Mouse (Mus musculus) stomach, embryonic 14.5 days (tissue): Measurements from ENCODE around the gene Socs3. TPM values are rescaled to one million over a fixed set of nuclear protein-coding genes. Genes with fewer than 3 reads are reported as not detected.

Experiments
- ATAC-seq: fragments of 200-750 bp; cut with Nextera tagmentation; 2 replicates; pipeline ENCODE4 v1.8.0; 2017; ENCODE audit warnings: low read depth, moderate TSS enrichment; ENCODE audit not compliant: insufficient number of reproducible peaks, insufficient read depth, low FRiP score
- H3K27ac ChIP-seq: fragments of 300-500 bp; sonication (generic); 2 replicates; pipeline ENCODE4 v1.5.1; 2014; ENCODE audit warnings: mild to moderate bottlenecking, low read length, moderate library complexity, mixed read lengths
- H3K27me3 ChIP-seq: fragments of 300-500 bp; sonication (generic); 2 replicates; pipeline ENCODE4 v1.6.1; 2014; ENCODE audit warnings: low read length, control low read depth, mixed read lengths; ENCODE audit not compliant: control insufficient read depth, insufficient read depth
- H3K36me3 ChIP-seq: fragments of 300-500 bp; sonication (generic); 2 replicates; pipeline ENCODE4 v1.6.1; 2014; ENCODE audit warnings: mild to moderate bottlenecking, control low read depth, low read length, moderate library complexity, mixed read lengths; ENCODE audit not compliant: control insufficient read depth, insufficient read depth
- H3K4me1 ChIP-seq: fragments of 300-500 bp; sonication (generic); 2 replicates; pipeline ENCODE4 v1.6.1; 2014; ENCODE audit warnings: low read length, control low read depth, mixed read lengths; ENCODE audit not compliant: control insufficient read depth, insufficient read depth
- H3K4me2 ChIP-seq: fragments of 300-500 bp; sonication (generic); replicated peaks from 2 replicates; pipeline ENCODE4 v1.6.1; 2014; ENCODE audit warnings: low read depth, low read length, control low read depth
- H3K4me3 ChIP-seq: fragments of 300-500 bp; sonication (generic); 2 replicates; pipeline ENCODE4 v1.5.1; 2014; ENCODE audit warnings: low read depth, low read length, control low read depth
- H3K9ac ChIP-seq: fragments of 300-500 bp; sonication (generic); replicated peaks from 2 replicates; pipeline ENCODE4 v1.6.1; 2014; ENCODE audit warnings: low read depth, mild to moderate bottlenecking, control low read depth, low read length, moderate library complexity, mixed read lengths
- H3K9me3 ChIP-seq: fragments of 300-500 bp; sonication (generic); 2 replicates; pipeline ENCODE4 v1.6.1; 2016; ENCODE audit warnings: low read depth, low read length, control low read depth; ENCODE audit not compliant: control insufficient read depth
- WGBS: fragments of 180-500 bp; shearing (Covaris S2); extraction: QIAGEN DNeasy Blood & Tissue Kit; methylation state at CpG from one replicate; pipeline ENCODE4 v1.1.7; 2014; 5-methylcytosine and 5-hydroxymethylcytosine counted together
- polyA plus RNA-seq: library from polyadenylated mRNA; unstranded; fragments of >200 nt; fragmentation: Nextera tagmentation; extraction: Ambion mirVana; gene quantifications from 2 replicates; pipeline ENCODE4 v1.2.1, GENCODE M21; 2014

The Socs3 gene
- polyA plus RNA-seq, 1 experiment from 2014 or later: 9.2 TPM

DNA sequence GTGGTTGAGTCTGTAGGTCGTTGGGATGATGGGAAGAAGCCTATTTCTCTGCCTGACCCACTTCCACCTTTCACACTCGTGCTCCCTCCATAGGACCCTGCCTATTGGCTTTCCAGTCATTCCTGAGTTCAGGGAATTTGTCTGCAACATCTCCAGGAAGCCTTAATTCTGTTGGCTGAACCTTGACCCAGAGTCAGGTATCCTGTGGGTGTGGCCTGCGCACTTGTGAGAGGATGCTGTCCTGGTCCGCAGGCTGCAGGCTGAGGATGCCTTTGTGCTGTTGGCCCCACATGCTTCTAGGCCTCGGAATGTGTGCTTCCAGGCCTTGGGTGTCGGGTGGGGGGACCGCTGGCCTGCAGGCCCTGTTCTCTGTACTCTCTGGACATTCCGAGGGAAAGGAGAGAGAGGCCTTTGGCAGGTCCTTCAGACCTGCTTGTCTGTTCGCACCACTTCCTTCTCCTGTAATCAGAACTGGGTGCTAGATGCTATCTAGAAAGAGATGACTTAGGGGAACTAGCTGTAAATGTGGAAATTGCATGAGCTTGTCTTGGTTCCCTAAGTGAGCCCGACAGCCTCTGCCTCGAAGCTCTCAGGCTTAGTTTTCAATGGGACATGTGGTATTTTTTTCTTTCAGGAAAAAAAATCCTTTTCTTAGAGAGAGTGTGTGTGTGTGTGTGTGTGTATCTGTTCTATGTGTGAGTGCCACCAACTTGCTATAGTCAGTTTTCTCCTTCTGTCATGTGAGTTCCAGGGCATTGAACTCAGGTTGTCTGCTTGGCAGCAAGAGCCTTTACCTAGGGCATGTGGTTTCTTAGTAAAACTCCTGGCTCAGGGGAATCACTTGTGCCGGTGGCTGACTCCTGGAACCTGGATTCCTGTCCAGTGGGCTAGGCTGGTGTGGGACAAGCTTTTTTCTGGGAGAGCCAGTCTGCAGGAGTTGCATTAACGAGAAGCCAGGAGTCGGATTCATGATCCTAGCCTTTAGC lies 23.6 kb upstream of the Socs3 start:
- no peaks in the 10 kb centered on the region for H3K9me3 ChIP-seq
- no peaks in the 10 kb centered on the region for H3K27me3 ChIP-seq
- H3K9ac ChIP-seq: no peak overlapping the region; the same call in 1 of the 2 replicates
- peak overlapping the region; percentile 78 for H3K27ac ChIP-seq
- no peak for ATAC-seq
- 0 out of 2 replicates have a peak overlapping the region, but pooled peaks have one; percentile 3 for H3K4me2 ChIP-seq
- H3K4me3 ChIP-seq: no peak overlapping the region
- no peaks in the 10 kb centered on the region; the same call in 1 of the 2 replicates for H3K36me3 ChIP-seq
- H3K4me1 ChIP-seq: peaks cover 36% of the 10 kb centered on the region
- 69% methylated on average over 14 of the region's 14 CpGs for WGBS

DNA sequence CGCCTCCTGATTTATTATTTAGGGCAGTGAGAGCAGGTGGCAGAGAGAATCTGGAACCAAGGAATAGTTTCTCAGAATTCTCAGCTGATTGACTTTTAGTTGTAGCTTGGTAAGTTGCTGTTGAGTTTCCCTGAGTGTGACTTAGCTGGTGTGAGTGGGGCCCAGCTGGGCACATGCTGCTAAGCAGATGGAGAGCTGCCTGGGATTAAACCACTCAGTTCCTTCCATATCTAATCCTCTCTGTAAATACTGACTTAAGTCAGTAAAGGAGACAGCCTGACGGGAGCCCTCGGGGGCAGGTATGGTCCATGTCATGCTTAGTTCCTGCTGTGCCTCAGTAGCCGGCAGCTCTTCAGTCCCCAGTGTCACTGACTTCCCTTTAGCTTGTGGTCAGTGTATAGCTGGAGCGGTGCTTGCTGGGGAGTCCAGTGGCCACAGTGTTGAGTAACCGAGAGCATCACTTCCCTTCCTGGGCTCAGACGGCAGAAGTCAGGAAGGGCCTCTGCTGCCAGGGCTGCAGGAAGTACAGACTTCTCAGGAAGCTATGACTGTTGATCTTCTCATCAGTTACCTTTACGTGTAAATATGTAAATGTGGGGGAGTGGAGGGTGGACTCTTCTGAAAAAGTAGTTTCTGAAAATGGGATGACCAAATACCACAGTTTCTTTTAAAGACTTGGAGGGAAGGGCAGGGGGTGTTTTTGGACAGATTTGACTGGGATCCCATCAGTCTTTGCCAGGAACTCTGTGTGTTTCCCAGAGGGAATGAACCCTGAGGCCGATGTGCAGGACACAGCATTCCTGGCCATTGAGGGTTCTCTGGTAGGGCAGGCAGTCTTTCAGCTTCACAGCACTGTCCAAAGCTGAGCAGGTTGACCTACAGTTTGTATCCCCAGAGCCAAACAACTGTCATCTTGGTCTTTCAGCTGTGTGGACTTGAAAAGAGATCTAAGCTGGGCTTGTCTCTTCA lies 21.9 kb upstream of the Socs3 start:
- no peaks in the 10 kb centered on the region for H3K27me3 ChIP-seq
- 0 out of 2 replicates have a peak overlapping the region, but pooled peaks have one; percentile 35 for H3K27ac ChIP-seq
- no peaks in the 10 kb centered on the region for H3K9me3 ChIP-seq
- no peak overlapping the region for H3K9ac ChIP-seq
- no peak overlapping the region for H3K4me2 ChIP-seq
- ATAC-seq: no peak
- H3K4me1 ChIP-seq: peaks cover 44% of the 10 kb centered on the region
- no peaks in the 10 kb centered on the region for H3K36me3 ChIP-seq
- no peak overlapping the region for H3K4me3 ChIP-seq
- 50% methylated on average over 9 of the region's 9 CpGs for WGBS

DNA sequence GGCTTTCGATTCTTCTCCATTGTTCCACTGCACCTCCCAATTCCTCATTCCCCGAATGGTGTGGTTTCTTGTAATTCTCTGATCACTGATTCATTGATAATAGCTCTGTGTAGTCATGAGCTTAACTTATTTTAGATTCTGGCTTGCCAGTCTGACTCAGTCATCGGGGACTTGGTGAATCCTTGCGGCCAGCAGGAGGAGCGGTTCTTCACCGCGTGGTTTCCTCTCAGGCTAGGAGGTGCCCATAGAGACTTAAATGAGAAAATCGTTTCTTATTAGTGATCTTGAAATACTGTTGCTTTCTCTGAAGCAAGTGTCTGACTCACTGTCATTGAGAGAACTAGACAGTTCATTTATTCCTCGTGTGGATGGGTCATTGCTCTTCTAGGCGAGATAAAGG lies 20.1 kb upstream of the Socs3 start:
- WGBS: 55% methylated on average over 10 of the region's 10 CpGs
- Histone ChIP-seq H3K4me1 (peaks cover 39% of the 10 kb centered on the region), H3K27me3 (no peaks in the 10 kb centered on the region)

DNA sequence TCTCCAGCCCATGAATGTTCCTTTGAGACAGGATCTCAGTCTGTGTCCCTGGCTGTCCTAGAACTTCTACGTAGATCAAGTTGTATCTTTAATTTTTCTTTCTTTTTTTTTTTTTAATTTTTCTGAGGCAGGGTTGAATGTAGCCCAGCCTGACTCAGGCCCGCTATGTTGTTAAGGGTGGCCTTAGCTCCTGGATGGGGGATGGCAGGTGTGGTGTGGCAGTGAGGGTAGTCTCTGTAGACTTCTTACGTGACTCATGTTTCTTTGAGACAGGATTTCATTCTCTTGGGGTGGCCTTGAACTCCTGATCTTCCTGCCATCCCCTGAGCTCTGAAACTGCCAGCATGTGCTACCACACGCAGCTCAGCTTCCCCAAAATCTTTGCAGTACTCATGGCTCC lies 19.4 kb upstream of the Socs3 start:
- Histone ChIP-seq H3K4me2 (no peak overlapping the region), H3K27ac (no peak overlapping the region), H3K27me3 (no peaks in the 10 kb centered on the region), H3K9me3 (no peaks in the 10 kb centered on the region), H3K9ac (no peak overlapping the region), H3K4me3 (no peak overlapping the region), H3K4me1 (peaks cover 32% of the 10 kb centered on the region), H3K36me3 (no peaks in the 10 kb centered on the region)
- no peak for ATAC-seq
- WGBS: 87% methylated on average over 4 of the region's 4 CpGs

More for the DNA sequence above, 20.1 kb upstream of the Socs3 start:
- ATAC-seq: no peak
- H3K36me3 ChIP-seq: no peaks in the 10 kb centered on the region
- no peak overlapping the region for H3K4me2 ChIP-seq
- H3K4me3 ChIP-seq: no peak overlapping the region
- H3K9me3 ChIP-seq: no peaks in the 10 kb centered on the region
- no peak overlapping the region for H3K27ac ChIP-seq
- no peak overlapping the region for H3K9ac ChIP-seq

DNA sequence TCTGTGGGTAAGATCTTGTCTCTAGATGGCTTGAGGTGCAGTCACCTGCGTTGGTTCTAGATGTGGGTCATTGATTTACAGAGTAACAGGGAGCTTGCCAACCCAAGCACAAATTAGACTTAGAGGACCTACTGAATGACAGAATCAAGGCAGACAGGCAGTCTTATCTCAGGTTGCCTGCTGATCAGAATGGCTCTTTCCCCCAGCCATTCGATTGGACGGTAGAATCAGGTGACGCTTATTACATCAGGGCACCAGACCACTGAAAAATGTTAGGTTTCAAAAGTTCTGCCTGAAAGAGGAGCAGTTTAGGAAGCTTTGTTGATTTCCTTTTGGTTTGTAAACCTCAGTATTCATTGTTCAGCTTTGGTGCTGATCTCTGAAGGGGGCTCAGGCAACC lies 18.1 kb upstream of the Socs3 start:
- Histone ChIP-seq H3K9ac (no peak overlapping the region), H3K4me1 (peaks cover 19% of the 10 kb centered on the region), H3K4me3 (peak overlapping the region; percentile 100; the same call in 1 of the 2 replicates), H3K36me3 (no peaks in the 10 kb centered on the region), H3K4me2 (peak overlapping the region; percentile 87), H3K27me3 (no peaks in the 10 kb centered on the region), H3K27ac (no peak overlapping the region), H3K9me3 (no peaks in the 10 kb centered on the region)
- WGBS: 70% methylated on average over 4 of the region's 4 CpGs
- no peak for ATAC-seq

DNA sequence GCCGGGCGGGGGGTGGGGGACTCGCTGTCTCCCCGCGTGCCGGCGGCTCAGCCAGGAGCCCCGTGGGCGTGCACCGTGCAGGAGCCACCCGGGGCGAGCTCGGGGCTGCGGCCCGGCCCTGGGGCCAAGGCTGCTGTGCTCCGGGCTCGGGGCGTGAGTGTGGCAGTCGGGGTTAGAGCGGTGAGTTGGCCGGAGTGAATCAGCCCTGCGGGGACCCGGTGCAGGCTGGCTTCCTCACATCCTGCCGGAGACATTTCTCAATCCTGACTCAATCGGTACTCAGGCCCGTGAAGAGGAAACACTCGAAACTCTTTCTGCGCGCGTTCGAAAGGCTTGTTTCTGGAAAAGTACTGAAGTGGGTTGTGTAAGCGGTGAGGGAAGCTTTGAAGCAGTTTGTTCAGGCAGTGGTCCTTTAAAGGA lies 17.2 kb upstream of the Socs3 start:
- peak; percentile 60; the same call in 1 of the 2 replicates for ATAC-seq
- Histone ChIP-seq H3K4me2 (peak overlapping the region; percentile 87), H3K27me3 (no peaks in the 10 kb centered on the region), H3K27ac (peak overlapping the region; percentile 58), H3K9ac (peak overlapping the region; percentile 87), H3K4me1 (peaks cover 14% of the 10 kb centered on the region), H3K4me3 (peak overlapping the region; percentile 100), H3K36me3 (no peaks in the 10 kb centered on the region), H3K9me3 (no peaks in the 10 kb centered on the region)
- under 1% methylated on average over 32 of the region's 32 CpGs for WGBS

DNA sequence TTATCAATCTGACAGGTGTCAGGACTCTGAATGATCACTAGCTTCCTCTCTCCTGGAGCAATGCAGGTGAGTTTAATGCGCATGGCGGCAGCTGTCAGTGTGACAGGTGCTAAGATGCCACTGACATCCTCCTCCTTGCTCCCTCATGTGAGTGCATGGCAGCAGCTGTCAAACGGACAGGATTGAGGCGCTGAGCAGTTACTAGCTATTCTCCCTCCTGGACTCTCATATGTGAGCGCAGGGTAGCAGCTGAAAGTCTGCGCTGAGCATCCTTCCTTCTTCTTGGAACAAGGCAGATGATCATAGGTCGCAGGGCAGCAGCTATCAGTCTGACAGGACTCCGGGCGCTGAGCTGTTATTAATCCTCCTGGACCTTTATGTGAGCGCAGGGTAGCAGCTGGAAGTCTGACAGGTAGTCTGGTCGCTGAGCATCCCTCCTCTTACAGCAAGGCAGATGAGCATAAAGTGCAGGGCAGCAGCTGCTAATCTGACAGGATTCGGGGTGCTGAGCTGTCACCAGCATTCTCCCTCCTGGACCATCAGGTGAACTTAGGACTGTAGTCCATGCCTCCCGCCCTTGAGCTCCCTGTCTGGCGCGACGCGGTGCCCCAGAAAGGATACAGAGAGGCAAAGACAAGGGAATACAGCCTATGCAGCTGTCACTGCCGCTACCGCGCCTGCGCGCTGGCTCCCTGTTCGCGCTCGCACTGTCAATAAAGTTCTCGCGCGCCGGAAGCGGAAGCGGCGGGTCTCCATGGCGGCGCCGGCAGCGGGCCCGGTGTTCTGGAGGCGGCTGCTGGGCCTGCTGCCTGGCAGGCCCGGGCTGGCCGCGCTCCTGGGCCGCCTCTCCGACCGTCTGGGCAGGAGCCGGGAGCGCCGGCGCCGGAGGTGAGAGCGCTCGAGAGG lies 16.5 kb upstream of the Socs3 start, which contains the start of gene Pgs1:
Pgs1 (plus strand) TSS at position 167 of the 906 bp plus-strand sequence.
- H3K27me3 ChIP-seq: no peaks in the 10 kb centered on the region
- peak within 1 kb of the TSS; percentile 87 for H3K9ac ChIP-seq
- H3K4me1 ChIP-seq: peaks cover 11% of the 10 kb centered on the region
- no peaks in the 10 kb centered on the region for H3K36me3 ChIP-seq
- H3K9me3 ChIP-seq: no peaks in the 10 kb centered on the region
- H3K4me2 ChIP-seq: peak within 1 kb of the TSS; percentile 87
- H3K4me3 ChIP-seq: peak within 1 kb of the TSS; percentile 100
- ATAC-seq: peak; percentile 87; the same call in 1 of the 2 replicates
- peak within 1 kb of the TSS; percentile 58 for H3K27ac ChIP-seq
- WGBS: 5% methylated on average over 51 of the region's 51 CpGs
